Mouse (Mus musculus) lung, postnatal 0 days (tissue): ENCODE results near the gene Dtnbp1.

Experiments
- CTCF ChIP-seq: IDR thresholded peaks from 2 replicates; pipeline ENCODE4 v1.5.1; 2016; ENCODE audit warnings: antibody characterized with exemption, mild to moderate bottlenecking
- EP300 ChIP-seq: IDR thresholded peaks from 2 replicates; pipeline ENCODE4 v1.6.1; 2016; ENCODE audit warnings: antibody characterized with exemption, mild to moderate bottlenecking, control low read depth

DNA sequence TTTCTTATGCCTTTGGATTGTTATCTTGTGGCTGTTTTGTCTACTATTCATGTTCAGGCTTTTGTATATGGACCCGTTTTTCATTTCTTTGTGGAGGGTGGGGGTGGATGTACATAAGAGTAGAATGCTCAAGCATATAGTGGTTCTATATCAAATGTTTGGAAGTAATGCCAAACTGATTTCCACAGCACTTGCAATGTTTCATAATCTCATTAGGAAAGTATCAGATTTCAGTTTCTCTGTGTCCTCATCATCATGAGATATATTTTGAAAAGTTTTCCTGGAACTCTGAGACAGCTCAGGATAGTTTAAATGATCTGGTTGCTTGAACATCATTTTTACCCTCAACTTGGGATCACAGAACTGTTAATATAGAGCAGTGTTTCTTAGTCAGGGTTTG is 27.8 kb upstream of the Dtnbp1 start:
- TF ChIP-seq CTCF (no peak), EP300 (no peak)
